Mouse (Mus musculus) small intestine, adult 2 months (tissue): ENCODE results near the gene Tspan33.

ENCODE experiments used
- CTCF ChIP-seq: fragments of 200-500 bp; IDR thresholded peaks from 2 replicates; pipeline ENCODE4 v1.5.1; 2012; ENCODE audit warnings: low read depth, mild to moderate bottlenecking, control low read depth, inconsistent platforms, low read length, moderate library complexity, mixed read lengths; ENCODE audit not compliant: insufficient replicate concordance, insufficient read length; ENCODE audit errors: extremely low read depth
- POLR2A ChIP-seq: fragments of 200-500 bp; IDR thresholded peaks from 2 replicates; pipeline ENCODE4 v1.6.1; 2012; ENCODE audit warnings: low read depth, mild to moderate bottlenecking, control low read depth, inconsistent platforms, low read length, moderate library complexity

GRCm38 (mm10) chr6:29717541-29717940 is 23.5 kb downstream of the Tspan33 start:
- no peak for TF ChIP-seq POLR2A
- no peak for TF ChIP-seq CTCF
